Mouse (Mus musculus): ENCODE measurements around the gene Arhgap9. TPM values are rescaled to one million over a fixed set of nuclear protein-coding genes. Genes with fewer than 3 reads are reported as not detected.

Arhgap9 gene
- polyA plus RNA-seq, 1 experiment from 2014 or later = not detected

GRCm38 (mm10) chr10:127339683-127340576 is 18.2 kb downstream of the Arhgap9 start:
- in situ Hi-C loops (cut with MboI; ENCODE audit: low pct_unique_long_range_greater_than_20kb) = no loop called here
- ATAC-seq = no peak
- ChIA-PET CTCF (interaction anchor here (0.6 to 2.3 kb wide), 13 partner anchors 11 to 197 kb away, joined by 3 to 17 read pairs (median 4); partner anchors contain the start of genes Arhgap9, Mars and R3hdm2), POLR2A (interaction anchor here (0.9 kb wide), 1 partner anchor 40 kb away, joined by 3 read pairs; the partner anchor contains the start of gene R3hdm2)
- no peak for TF ChIP-seq CTCF (IDR thresholded peaks at IDR 0.05)
- H3K27me3 ChIP-seq = peaks cover 5% of the 10 kb centered on the region
- no peak for DNase-seq (ENCODE audit: low read depth, low spot score)

GRCm38 (mm10) chr10:127340577-127341359 is 19.0 kb downstream of the Arhgap9 start:
- CTCF ChIA-PET = no interaction called here
- TF ChIP-seq CTCF (IDR thresholded peaks at IDR 0.05) = no peak
- in situ Hi-C loops (cut with MboI; ENCODE audit: low pct_unique_long_range_greater_than_20kb) = no loop called here
- DNase-seq (ENCODE audit: low read depth, low spot score) (no peak), ATAC-seq (no peak)
- H3K27me3 ChIP-seq = peaks cover 2% of the 10 kb centered on the region
- POLR2A ChIA-PET = no interaction called here

GRCm38 (mm10) chr10:127341360-127341690 is 19.6 kb downstream of the Arhgap9 start:
- CTCF ChIA-PET = interaction anchor here (0.7 to 1.5 kb wide), 2 partner anchors 10 to 59 kb away, joined by 3 read pairs; no protein-coding TSS in a partner anchor
- peaks cover 2% of the 10 kb centered on the region for H3K27me3 ChIP-seq
- no peak for DNase-seq (ENCODE audit: low read depth, low spot score)
- TF ChIP-seq CTCF (IDR thresholded peaks at IDR 0.05) = no peak
- in situ Hi-C loops (cut with MboI; ENCODE audit: low pct_unique_long_range_greater_than_20kb) = no loop called here
- POLR2A ChIA-PET = no interaction called here
- no peak for ATAC-seq

- ChIA-PET POLR2A (no interaction called here), CTCF (interaction anchor here (0.7 to 1.7 kb wide), 5 partner anchors 9 to 81 kb away, joined by 3 to 5 read pairs (median 3); no protein-coding TSS in a partner anchor)
- ATAC-seq (no peak), DNase-seq (ENCODE audit: low read depth, low spot score) (peak; percentile 50)
- H3K27me3 ChIP-seq = peaks cover 2% of the 10 kb centered on the region
- TF ChIP-seq CTCF (IDR thresholded peaks at IDR 0.05) = no peak
- in situ Hi-C loops (cut with MboI; ENCODE audit: low pct_unique_long_range_greater_than_20kb) = no loop called here
Observed at GRCm38 (mm10) chr10:127341891-127342639, 20.3 kb downstream of the Arhgap9 start, which contains the start of gene Gli1. Gene Gli1 (minus strand): TSS chr10:127341974.

- no peak for TF ChIP-seq CTCF (IDR thresholded peaks at IDR 0.05)
- in situ Hi-C loops (cut with MboI; ENCODE audit: low pct_unique_long_range_greater_than_20kb) = no loop called here
- CTCF ChIA-PET = interaction anchor here (1.0 to 1.7 kb wide), 4 partner anchors 10 to 82 kb away, joined by 3 to 5 read pairs (median 3); no protein-coding TSS in a partner anchor
- POLR2A ChIA-PET = no interaction called here
- no peak for ATAC-seq
- H3K27me3 ChIP-seq = peaks cover 2% of the 10 kb centered on the region
- DNase-seq (ENCODE audit: low read depth, low spot score) = no peak
Observed at GRCm38 (mm10) chr10:127343029-127343428, 21.3 kb downstream of the Arhgap9 start.

GRCm38 (mm10) chr10:127346173-127346572 is 24.4 kb downstream of the Arhgap9 start:
- ChIA-PET CTCF (no interaction called here), POLR2A (no interaction called here)
- DNase-seq (ENCODE audit: low read depth, low spot score) = no peak
- in situ Hi-C loops (cut with MboI; ENCODE audit: low pct_unique_long_range_greater_than_20kb) = no loop called here
- no peak for ATAC-seq
- TF ChIP-seq CTCF (IDR thresholded peaks at IDR 0.05) = no peak
- no peaks in the 10 kb centered on the region for H3K27me3 ChIP-seq

GRCm38 (mm10) chr10:127348957-127349356 is 27.2 kb downstream of the Arhgap9 start:
- in situ Hi-C loops (cut with MboI; ENCODE audit: low pct_unique_long_range_greater_than_20kb) = no loop called here
- peaks cover under 1% of the 10 kb centered on the region for H3K27me3 ChIP-seq
- ChIA-PET POLR2A (no interaction called here), CTCF (no interaction called here)
- ATAC-seq = no peak
- no peak for TF ChIP-seq CTCF (IDR thresholded peaks at IDR 0.05)
- no peak for DNase-seq (ENCODE audit: low read depth, low spot score)

- TF ChIP-seq CTCF (IDR thresholded peaks at IDR 0.05) = no peak
- H3K27me3 ChIP-seq = peaks cover 7% of the 10 kb centered on the region
- POLR2A ChIA-PET = no interaction called here
- in situ Hi-C loops (cut with MboI; ENCODE audit: low pct_unique_long_range_greater_than_20kb) = no loop called here
- DNase-seq (ENCODE audit: low read depth, low spot score) (no peak), ATAC-seq (no peak)
- CTCF ChIA-PET = no interaction called here
Observed at GRCm38 (mm10) chr10:127349810-127350209, 28.0 kb downstream of the Arhgap9 start.

GRCm38 (mm10) chr10:127350594-127351284 is 29.0 kb downstream of the Arhgap9 start:
- ATAC-seq = peak; percentile 39
- ChIA-PET POLR2A (no interaction called here), CTCF (interaction anchor here (0.6 to 1.6 kb wide), 7 partner anchors 9 to 187 kb away, joined by 3 to 5 read pairs (median 3); partner anchors contain the start of gene Gli1)
- in situ Hi-C loops (cut with MboI; ENCODE audit: low pct_unique_long_range_greater_than_20kb) = no loop called here
- no peak for TF ChIP-seq CTCF (IDR thresholded peaks at IDR 0.05)
- peaks cover 7% of the 10 kb centered on the region for H3K27me3 ChIP-seq
- DNase-seq (ENCODE audit: low read depth, low spot score) = no peak

- DNase-seq (ENCODE audit: low read depth, low spot score) (no peak), ATAC-seq (no peak)
- TF ChIP-seq CTCF (IDR thresholded peaks at IDR 0.05) = no peak
- peaks cover 10% of the 10 kb centered on the region for H3K27me3 ChIP-seq
- ChIA-PET POLR2A (no interaction called here), CTCF (interaction anchor here (0.6 to 1.6 kb wide), 7 partner anchors 9 to 187 kb away, joined by 3 to 5 read pairs (median 3); partner anchors contain the start of gene Gli1)
- in situ Hi-C loops (cut with MboI; ENCODE audit: low pct_unique_long_range_greater_than_20kb) = no loop called here
Observed at GRCm38 (mm10) chr10:127351285-127351595, 29.5 kb downstream of the Arhgap9 start.
